Mouse (Mus musculus) hindbrain, embryonic 11.5 days (tissue): Measurements from ENCODE around the gene Raet1e. TPM values are rescaled to one million over a fixed set of nuclear protein-coding genes. Genes with fewer than 3 reads are reported as not detected.
"Not testable (repeated sequence)": the region's sequence is repeated elsewhere in the genome, so short reads cannot be mapped to it uniquely, and the experiment has no call there.

Experiments
- ATAC-seq: fragments of 200-750 bp; cut with Nextera tagmentation; 2 replicates; pipeline ENCODE4 v1.8.0; 2017; ENCODE audit warnings: mild to moderate bottlenecking, moderate TSS enrichment, moderate library complexity; ENCODE audit not compliant: low FRiP score
- DNase-seq: peaks from one replicate; pipeline ENCODE4 v3.0.0-alpha.2; 2015; ENCODE audit warnings: low spot score
- H3K27ac ChIP-seq: fragments of 300-500 bp; sonication (generic); 2 replicates; pipeline ENCODE4 v1.5.1; 2014; ENCODE audit warnings: mild to moderate bottlenecking, low read depth, low read length
- H3K27me3 ChIP-seq: fragments of 300-500 bp; sonication (generic); 2 replicates; pipeline ENCODE4 v1.6.1; 2014; ENCODE audit warnings: mild to moderate bottlenecking, low read length, moderate library complexity, mixed read lengths; ENCODE audit not compliant: control insufficient read depth, insufficient read depth
- H3K36me3 ChIP-seq: fragments of 300-500 bp; sonication (generic); 2 replicates; pipeline ENCODE4 v1.6.1; 2014; ENCODE audit warnings: mild to moderate bottlenecking, low read length, moderate library complexity, mixed read lengths; ENCODE audit not compliant: control insufficient read depth, insufficient read depth
- H3K4me1 ChIP-seq: fragments of 300-500 bp; sonication (generic); replicated peaks from 2 replicates; pipeline ENCODE4 v1.6.1; 2014; ENCODE audit warnings: low read length, mixed read lengths; ENCODE audit not compliant: control insufficient read depth, insufficient read depth
- H3K4me2 ChIP-seq: fragments of 300-500 bp; sonication (generic); replicated peaks from 2 replicates; pipeline ENCODE4 v1.6.1; 2014; ENCODE audit warnings: mild to moderate bottlenecking, low read depth, low read length
- H3K4me3 ChIP-seq: fragments of 300-500 bp; sonication (generic); 2 replicates; pipeline ENCODE4 v1.5.1; 2014; ENCODE audit warnings: low read depth, low read length
- H3K9ac ChIP-seq: fragments of 300-500 bp; sonication (generic); 2 replicates; pipeline ENCODE4 v1.6.1; 2014; ENCODE audit warnings: low read depth, low read length
- H3K9me3 ChIP-seq: fragments of 300-500 bp; sonication (generic); 2 replicates; pipeline ENCODE4 v1.6.1; 2016; ENCODE audit warnings: low read length; ENCODE audit not compliant: control insufficient read depth
- WGBS: fragments of 180-500 bp; shearing (Covaris S2); extraction: QIAGEN DNeasy Blood & Tissue Kit; methylation state at CpG from one replicate; pipeline ENCODE4 v1.1.7; 2014; 5-methylcytosine and 5-hydroxymethylcytosine counted together
- polyA plus RNA-seq: library from polyadenylated mRNA; unstranded; fragments of >200 nt; fragmentation: Nextera tagmentation; extraction: Ambion mirVana; gene quantifications from 2 replicates; pipeline ENCODE4 v1.2.1, GENCODE M21; 2014

The Raet1e gene
- polyA plus RNA-seq, 1 experiment from 2014 or later = 11.7 TPM

- not testable (repeated sequence) for H3K4me3 ChIP-seq, H3K4me1 ChIP-seq, H3K9me3 ChIP-seq, H3K27ac ChIP-seq, H3K27me3 ChIP-seq, H3K9ac ChIP-seq, H3K36me3 ChIP-seq
- peak; percentile 26 for DNase-seq
- peak; percentile 87 for ATAC-seq
- 0 out of 2 replicates have a peak overlapping the region, but pooled peaks have one; percentile 11 for H3K4me2 ChIP-seq
- 0% methylated on average over 6 of the region's 15 CpGs for whole genome bisulfite sequencing
Measured at GRCm38 (mm10) chr10:22361415-22362352, 203.3 kb downstream of the Raet1e start.

- WGBS = 94% methylated on average over 2 of the region's 2 CpGs
- ATAC-seq, H3K9me3 ChIP-seq, H3K27ac ChIP-seq, H3K9ac ChIP-seq, H3K4me3 ChIP-seq, H3K27me3 ChIP-seq, H3K4me1 ChIP-seq, H3K36me3 ChIP-seq, H3K4me2 ChIP-seq, DNase-seq: not testable (repeated sequence)
Measured at GRCm38 (mm10) chr10:22362466-22362865, 204.1 kb downstream of the Raet1e start.

- DNase-seq, ATAC-seq: not testable (repeated sequence)
- WGBS = 87% methylated on average over 2 of the region's 2 CpGs
Measured at GRCm38 (mm10) chr10:22364915-22365314, 206.5 kb downstream of the Raet1e start.

GRCm38 (mm10) chr10:22381226-22381625 lies 222.9 kb downstream of the Raet1e start:
- H3K36me3 ChIP-seq, H3K27me3 ChIP-seq, H3K9me3 ChIP-seq, DNase-seq, H3K4me2 ChIP-seq, H3K9ac ChIP-seq, H3K27ac ChIP-seq, H3K4me3 ChIP-seq, H3K4me1 ChIP-seq: not testable (repeated sequence)
- ATAC-seq = peak; percentile 84
- WGBS = 4% methylated on average over 5 of the region's 10 CpGs

More at GRCm38 (mm10) chr10:22364915-22365314, 206.5 kb downstream of the Raet1e start:
- H3K9ac ChIP-seq, H3K27ac ChIP-seq, H3K4me2 ChIP-seq, H3K27me3 ChIP-seq, H3K36me3 ChIP-seq, H3K9me3 ChIP-seq, H3K4me1 ChIP-seq, H3K4me3 ChIP-seq: not testable (repeated sequence)

GRCm38 (mm10) chr10:22390146-22390545 lies 231.8 kb downstream of the Raet1e start:
- not testable (repeated sequence) for H3K4me1 ChIP-seq, H3K9ac ChIP-seq, ATAC-seq, H3K4me3 ChIP-seq, H3K9me3 ChIP-seq, H3K27me3 ChIP-seq, H3K36me3 ChIP-seq, DNase-seq, H3K4me2 ChIP-seq, H3K27ac ChIP-seq
- WGBS = 90% methylated on average over 7 of the region's 7 CpGs

- H3K27ac ChIP-seq, H3K36me3 ChIP-seq, H3K4me1 ChIP-seq, H3K9ac ChIP-seq, H3K4me2 ChIP-seq, H3K27me3 ChIP-seq, H3K4me3 ChIP-seq, DNase-seq, ATAC-seq, H3K9me3 ChIP-seq: not testable (repeated sequence)
- 95% methylated on average over 1 of the region's 5 CpGs for WGBS
Measured at GRCm38 (mm10) chr10:22391616-22392015, 233.2 kb downstream of the Raet1e start.

GRCm38 (mm10) chr10:22393028-22393824 lies 234.9 kb downstream of the Raet1e start:
- no CpG with 5 or more reads among the region's 2 CpGs for WGBS
- DNase-seq, H3K36me3 ChIP-seq, H3K27ac ChIP-seq, H3K27me3 ChIP-seq, H3K9me3 ChIP-seq, H3K4me3 ChIP-seq, H3K4me2 ChIP-seq, ATAC-seq, H3K4me1 ChIP-seq, H3K9ac ChIP-seq: not testable (repeated sequence)

- not testable (repeated sequence) for H3K4me2 ChIP-seq, H3K9ac ChIP-seq, ATAC-seq, H3K36me3 ChIP-seq, H3K9me3 ChIP-seq, H3K27me3 ChIP-seq, DNase-seq, H3K4me1 ChIP-seq, H3K4me3 ChIP-seq, H3K27ac ChIP-seq
- 40% methylated on average over 1 of the region's 1 CpGs for WGBS
Measured at GRCm38 (mm10) chr10:22396680-22397079, 238.3 kb downstream of the Raet1e start.
